Mouse (Mus musculus) midbrain, embryonic 11.5 days (tissue): ENCODE measurements around the gene Cap2. TPM values are rescaled to one million over a fixed set of nuclear protein-coding genes. Genes with fewer than 3 reads are reported as not detected.
A peak's percentile ranks its signal among the peaks of the same experiment; 100 is the strongest.

Experiments
- ATAC-seq: fragments of 200-750 bp; cut with Nextera tagmentation; 2 replicates; pipeline ENCODE4 v1.8.0; 2017; ENCODE audit warnings: moderate TSS enrichment, moderate library complexity; ENCODE audit not compliant: low FRiP score
- DNase-seq: peaks from one replicate; pipeline ENCODE4 v3.0.0; 2015; ENCODE audit warnings: low spot score; ENCODE audit errors: missing footprints
- H3K27ac ChIP-seq: fragments of 300-500 bp; sonication (generic); 2 replicates; pipeline ENCODE4 v1.5.1; 2014; ENCODE audit warnings: low read depth, low read length
- H3K27me3 ChIP-seq: fragments of 300-500 bp; sonication (generic); 2 replicates; pipeline ENCODE4 v1.6.1; 2014; ENCODE audit warnings: mild to moderate bottlenecking, low read length, moderate library complexity, mixed read lengths; ENCODE audit not compliant: control insufficient read depth, insufficient read depth
- H3K36me3 ChIP-seq: fragments of 300-500 bp; sonication (generic); 2 replicates; pipeline ENCODE4 v1.6.1; 2014; ENCODE audit warnings: mild to moderate bottlenecking, low read length, moderate library complexity, mixed read lengths; ENCODE audit not compliant: control insufficient read depth, insufficient read depth
- H3K4me1 ChIP-seq: fragments of 300-500 bp; sonication (generic); 2 replicates; pipeline ENCODE4 v1.6.1; 2014; ENCODE audit warnings: low read length; ENCODE audit not compliant: control insufficient read depth, insufficient read depth
- H3K4me2 ChIP-seq: fragments of 300-500 bp; sonication (generic); 2 replicates; pipeline ENCODE4 v1.6.1; 2014; ENCODE audit warnings: mild to moderate bottlenecking, moderate library complexity
- H3K4me3 ChIP-seq: fragments of 300-500 bp; sonication (generic); 2 replicates; pipeline ENCODE4 v1.5.1; 2014; ENCODE audit warnings: low read depth, low read length
- H3K9ac ChIP-seq: fragments of 300-500 bp; sonication (generic); 2 replicates; pipeline ENCODE4 v1.6.1; 2014; ENCODE audit warnings: low read length
- H3K9me3 ChIP-seq: fragments of 300-500 bp; sonication (generic); 2 replicates; pipeline ENCODE4 v1.6.1; 2016; ENCODE audit warnings: low read length; ENCODE audit not compliant: control insufficient read depth
- whole genome bisulfite sequencing: fragments of 180-500 bp; shearing (Covaris S2); extraction: QIAGEN DNeasy Blood & Tissue Kit; methylation state at CpG from one replicate; pipeline ENCODE4 v1.1.7; 2014; 5-methylcytosine and 5-hydroxymethylcytosine counted together
- polyA plus RNA-seq: library from polyadenylated mRNA; unstranded; fragments of >200 nt; fragmentation: Nextera tagmentation; extraction: Ambion mirVana; gene quantifications from 2 replicates; pipeline ENCODE4 v1.2.1, GENCODE M21; 2014

Cap2 gene
- polyA plus RNA-seq, 1 experiment from 2014 or later: 9.9 TPM

GRCm38 (mm10) chr13:46490644-46491043 lies 11.0 kb upstream of the Cap2 start:
- no peaks in the 10 kb centered on the region for H3K36me3 ChIP-seq
- no peaks in the 10 kb centered on the region for H3K9me3 ChIP-seq
- H3K9ac ChIP-seq: no peak overlapping the region
- DNase-seq (no peak), ATAC-seq (no peak)
- 32% methylated on average over 4 of the region's 4 CpGs for WGBS
- H3K4me1 ChIP-seq: no peaks in the 10 kb centered on the region
- no peak overlapping the region for H3K4me2 ChIP-seq
- no peak overlapping the region for H3K27ac ChIP-seq
- no peaks in the 10 kb centered on the region for H3K27me3 ChIP-seq
- no peak overlapping the region for H3K4me3 ChIP-seq

DNA sequence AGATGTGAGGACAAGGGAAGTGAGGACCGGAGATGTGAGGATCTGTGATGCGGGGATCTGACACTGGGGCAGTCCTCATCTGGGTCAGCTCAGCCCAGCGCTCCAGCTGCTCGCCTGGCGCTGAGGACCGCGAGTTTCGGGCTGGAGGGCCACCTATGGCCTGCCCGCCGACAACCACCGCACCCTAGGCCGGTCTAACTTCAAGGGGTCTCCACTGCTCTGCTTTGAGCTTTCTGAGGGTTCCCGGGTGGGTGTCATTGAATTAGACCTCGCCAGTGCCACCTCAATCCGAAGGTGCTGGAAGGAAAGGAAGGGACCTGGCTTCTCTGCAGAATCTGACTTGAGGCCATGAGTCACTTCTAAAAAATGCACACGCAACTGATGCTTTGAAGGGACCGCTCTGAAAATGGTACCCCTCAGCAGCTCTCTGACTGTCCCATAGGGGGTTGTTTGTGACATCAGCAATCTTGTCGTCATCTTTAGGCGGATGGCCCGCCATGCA lies 793 bp downstream of the Cap2 start:
- Histone ChIP-seq H3K4me1 (0 out of 2 replicates have a peak, but pooled peaks cover 4% of the 10 kb centered on the region), H3K9ac (peak overlapping the region; percentile 70), H3K36me3 (no peaks in the 10 kb centered on the region), H3K27ac (no peak overlapping the region), H3K9me3 (no peaks in the 10 kb centered on the region), H3K4me3 (peak overlapping the region; percentile 55), H3K4me2 (peak overlapping the region; percentile 83), H3K27me3 (no peaks in the 10 kb centered on the region)
- DNase-seq (peak; percentile 91), ATAC-seq (peak; percentile 82)
- 9% methylated on average over 20 of the region's 20 CpGs for WGBS

- WGBS: 88% methylated on average over 7 of the region's 7 CpGs
- Histone ChIP-seq H3K9me3 (no peaks in the 10 kb centered on the region), H3K4me1 (no peaks in the 10 kb centered on the region), H3K36me3 (no peaks in the 10 kb centered on the region), H3K27me3 (no peaks in the 10 kb centered on the region), H3K4me2 (no peak overlapping the region), H3K9ac (no peak overlapping the region), H3K4me3 (no peak overlapping the region), H3K27ac (no peak overlapping the region)
- DNase-seq (no peak), ATAC-seq (no peak)
Observed at GRCm38 (mm10) chr13:46507944-46508343, 6.3 kb downstream of the Cap2 start.

GRCm38 (mm10) chr13:46508823-46509222 lies 7.2 kb downstream of the Cap2 start:
- ATAC-seq (no peak), DNase-seq (no peak)
- no peak overlapping the region for H3K27ac ChIP-seq
- H3K4me2 ChIP-seq: no peak overlapping the region
- no peaks in the 10 kb centered on the region for H3K36me3 ChIP-seq
- H3K4me3 ChIP-seq: no peak overlapping the region
- WGBS: 88% methylated on average over 4 of the region's 4 CpGs
- H3K4me1 ChIP-seq: no peaks in the 10 kb centered on the region
- H3K27me3 ChIP-seq: no peaks in the 10 kb centered on the region
- no peaks in the 10 kb centered on the region for H3K9me3 ChIP-seq
- no peak overlapping the region for H3K9ac ChIP-seq

DNA sequence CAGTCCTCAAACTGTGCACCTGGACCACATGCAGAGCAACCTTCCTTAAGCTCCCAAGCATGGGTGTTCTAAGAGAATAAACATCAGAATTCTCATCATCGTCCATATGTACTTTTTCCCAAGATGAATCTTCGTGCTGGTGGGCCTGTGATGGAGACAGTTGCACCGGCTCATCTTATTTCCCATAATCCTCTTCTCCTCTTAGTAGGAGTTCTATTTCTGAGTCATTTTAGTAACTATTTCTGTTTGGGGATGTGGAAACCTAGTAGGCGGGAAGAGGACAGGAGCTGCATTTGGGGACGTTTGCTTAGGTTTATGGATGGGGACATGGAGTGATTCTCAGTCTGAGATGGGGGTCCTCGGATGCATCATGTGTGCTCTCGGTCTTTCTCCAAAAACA lies 8.8 kb downstream of the Cap2 start:
- H3K9me3 ChIP-seq: no peaks in the 10 kb centered on the region
- H3K27me3 ChIP-seq: no peaks in the 10 kb centered on the region
- ATAC-seq (no peak), DNase-seq (no peak)
- H3K36me3 ChIP-seq: no peaks in the 10 kb centered on the region
- no peak overlapping the region for H3K4me3 ChIP-seq
- H3K4me2 ChIP-seq: no peak overlapping the region
- no peak overlapping the region for H3K9ac ChIP-seq
- 91% methylated on average over 7 of the region's 7 CpGs for WGBS
- H3K4me1 ChIP-seq: no peaks in the 10 kb centered on the region
- H3K27ac ChIP-seq: no peak overlapping the region

- no peak for ATAC-seq
- H3K36me3 ChIP-seq: no peaks in the 10 kb centered on the region
- 94% methylated on average over 10 of the region's 10 CpGs for WGBS
Observed at GRCm38 (mm10) chr13:46514484-46514883, 12.8 kb downstream of the Cap2 start.

DNA sequence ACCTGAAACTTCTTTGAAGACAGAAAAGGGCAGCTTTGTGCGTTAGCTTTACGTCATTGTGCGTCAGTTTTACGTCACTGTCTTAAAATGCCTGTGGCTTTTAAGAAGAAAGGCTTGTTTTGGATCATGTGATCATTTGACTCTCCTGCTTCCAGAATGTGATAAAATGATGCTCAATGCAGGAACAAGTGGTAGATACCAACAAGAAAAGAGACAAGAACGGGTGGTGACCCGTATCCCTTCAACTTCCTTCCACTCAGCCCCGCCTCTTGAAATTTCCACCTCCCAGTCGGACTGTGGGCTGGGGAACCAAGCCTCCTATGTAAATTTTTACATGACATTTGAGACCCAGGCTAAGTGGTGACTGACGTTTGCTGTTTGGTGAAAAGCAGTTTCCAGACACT lies 13.5 kb downstream of the Cap2 start:
- Histone ChIP-seq H3K36me3 (no peaks in the 10 kb centered on the region), H3K4me1 (no peaks in the 10 kb centered on the region), H3K9me3 (no peaks in the 10 kb centered on the region), H3K27me3 (no peaks in the 10 kb centered on the region), H3K27ac (no peak overlapping the region), H3K9ac (no peak overlapping the region), H3K4me3 (no peak overlapping the region), H3K4me2 (no peak overlapping the region)
- DNase-seq (no peak), ATAC-seq (no peak)
- WGBS: 85% methylated on average over 9 of the region's 9 CpGs

More at GRCm38 (mm10) chr13:46514484-46514883, 12.8 kb downstream of the Cap2 start:
- Histone ChIP-seq H3K4me3 (no peak overlapping the region), H3K27ac (no peak overlapping the region), H3K27me3 (no peaks in the 10 kb centered on the region), H3K4me2 (no peak overlapping the region), H3K9me3 (no peaks in the 10 kb centered on the region), H3K9ac (no peak overlapping the region), H3K4me1 (no peaks in the 10 kb centered on the region)
- no peak for DNase-seq

DNA sequence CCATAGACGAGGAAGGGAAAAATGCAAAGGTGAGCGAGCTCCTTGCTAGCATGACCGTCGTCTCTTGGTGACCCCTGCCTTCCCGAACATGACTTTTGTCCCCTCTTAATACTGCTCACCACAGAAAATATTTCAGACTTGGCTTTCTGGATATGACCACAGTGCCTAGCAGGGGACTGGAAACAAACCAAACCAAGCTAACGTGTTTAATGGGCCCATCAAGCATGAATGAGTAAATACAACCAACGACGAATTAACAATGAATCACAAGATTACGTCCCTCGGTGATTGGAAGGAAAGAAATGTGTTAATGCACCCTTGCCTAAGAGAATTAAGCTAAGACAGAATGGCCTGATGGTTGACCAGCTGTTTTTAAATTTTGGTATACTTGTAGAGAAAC lies 13.9 kb downstream of the Cap2 start:
- H3K4me2 ChIP-seq: no peak overlapping the region
- no peak overlapping the region for H3K9ac ChIP-seq
- no peaks in the 10 kb centered on the region for H3K27me3 ChIP-seq
- ATAC-seq: no peak
- no peaks in the 10 kb centered on the region for H3K4me1 ChIP-seq
- no peaks in the 10 kb centered on the region for H3K9me3 ChIP-seq
- WGBS: 71% methylated on average over 10 of the region's 10 CpGs
- H3K27ac ChIP-seq: no peak overlapping the region
- no peak for DNase-seq
- H3K36me3 ChIP-seq: no peaks in the 10 kb centered on the region
- no peak overlapping the region for H3K4me3 ChIP-seq

GRCm38 (mm10) chr13:46516183-46516582 lies 14.5 kb downstream of the Cap2 start:
- 90% methylated on average over 7 of the region's 7 CpGs for WGBS
- no peak for DNase-seq
- H3K27ac ChIP-seq: no peak overlapping the region

More at GRCm38 (mm10) chr13:46516183-46516582, 14.5 kb downstream of the Cap2 start:
- H3K9ac ChIP-seq: no peak overlapping the region
- H3K4me1 ChIP-seq: no peaks in the 10 kb centered on the region
- no peaks in the 10 kb centered on the region for H3K27me3 ChIP-seq
- no peaks in the 10 kb centered on the region for H3K9me3 ChIP-seq
- H3K36me3 ChIP-seq: no peaks in the 10 kb centered on the region
- H3K4me2 ChIP-seq: no peak overlapping the region
- no peak for ATAC-seq
- no peak overlapping the region for H3K4me3 ChIP-seq
